Mouse (Mus musculus): ENCODE results near the gene Tnip1. TPM values are rescaled to one million over a fixed set of nuclear protein-coding genes. Genes with fewer than 3 reads are reported as not detected.

Tnip1 gene
- polyA plus RNA-seq, 1 experiment from 2014 or later: 23.6 TPM

DNA sequence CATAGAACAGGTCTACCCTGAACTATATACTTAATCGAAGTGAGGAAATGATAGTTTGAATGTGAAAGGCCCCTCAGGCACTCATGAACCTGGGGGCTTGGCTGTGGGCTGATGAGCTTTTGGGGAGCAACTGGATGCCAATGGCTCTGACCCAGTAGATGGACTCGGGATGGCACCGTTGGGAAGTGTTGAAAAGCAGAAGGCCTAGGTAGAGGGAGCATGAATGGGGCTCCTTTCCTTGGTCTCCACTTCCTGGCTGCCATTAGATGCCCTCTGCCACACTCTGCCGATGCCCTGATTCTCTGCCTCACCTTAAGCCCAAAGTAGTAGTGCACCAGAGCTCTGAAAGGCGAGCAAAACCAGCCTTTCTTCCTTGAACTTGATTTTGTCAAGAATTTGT is 86.7 kb downstream of the Tnip1 start:
- Histone ChIP-seq H3K27me3 (replicated peaks) (no peaks in the 10 kb centered on the region), H3K27ac (ENCODE audit: poor library complexity, severe bottlenecking) (no peak overlapping the region), H3K4me2 (no peak overlapping the region), H3K9ac (no peak overlapping the region), H3K36me3 (peaks cover 36% of the 10 kb centered on the region), H3K4me3 (no peak overlapping the region), H3K4me1 (replicated peaks) (peaks cover 16% of the 10 kb centered on the region), H3K9me3 (replicated peaks) (no peaks in the 10 kb centered on the region)
- WGBS: 86% methylated on average over 5 of the region's 5 CpGs
- ATAC-seq (ENCODE audit: insufficient number of reproducible peaks, low FRiP score): no peak

DNA sequence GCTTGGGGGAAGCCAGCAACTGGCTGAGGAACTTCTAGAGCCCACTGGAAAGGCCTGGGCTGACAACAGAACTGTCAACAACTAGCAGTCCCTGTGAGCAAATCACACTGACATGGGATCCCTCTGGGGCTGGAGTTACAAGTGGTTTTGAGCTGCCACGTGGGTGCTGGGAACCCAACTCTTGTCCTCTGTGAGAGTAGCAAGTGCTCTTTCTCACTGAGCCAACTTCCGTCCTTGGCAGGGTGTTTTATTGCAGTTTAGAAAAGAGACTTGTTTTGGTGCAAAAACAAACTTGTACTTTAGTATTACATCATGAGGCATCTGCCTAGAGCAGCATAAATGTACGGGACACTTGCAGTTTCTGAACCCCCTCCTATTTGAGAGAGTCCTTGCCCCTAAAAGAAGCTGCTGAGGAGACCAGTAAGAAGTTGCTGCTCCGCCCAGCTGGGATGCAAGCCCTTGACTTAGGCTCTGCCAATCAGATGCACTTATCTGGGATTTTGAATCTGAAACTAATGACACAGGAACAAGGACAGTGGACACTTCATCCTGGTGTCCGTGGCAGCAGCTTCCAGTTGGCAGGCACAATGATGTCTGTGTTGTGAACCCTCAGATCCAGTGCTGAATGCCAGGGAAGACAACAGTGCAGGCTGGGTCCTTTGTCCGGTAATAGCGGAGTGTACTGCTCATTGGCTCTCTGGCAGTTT is 90.7 kb downstream of the Tnip1 start:
- H3K9me3 ChIP-seq (replicated peaks): no peaks in the 10 kb centered on the region
- H3K4me3 ChIP-seq: no peak overlapping the region
- peaks cover 16% of the 10 kb centered on the region for H3K4me1 ChIP-seq (replicated peaks)
- no peaks in the 10 kb centered on the region for H3K27me3 ChIP-seq (replicated peaks)
- peaks cover 53% of the 10 kb centered on the region for H3K36me3 ChIP-seq
- H3K27ac ChIP-seq (ENCODE audit: poor library complexity, severe bottlenecking): no peak overlapping the region
- ATAC-seq (ENCODE audit: insufficient number of reproducible peaks, low FRiP score): no peak
- no peak overlapping the region for H3K9ac ChIP-seq
- no peak overlapping the region for H3K4me2 ChIP-seq
- 83% methylated on average over 7 of the region's 7 CpGs for WGBS

DNA sequence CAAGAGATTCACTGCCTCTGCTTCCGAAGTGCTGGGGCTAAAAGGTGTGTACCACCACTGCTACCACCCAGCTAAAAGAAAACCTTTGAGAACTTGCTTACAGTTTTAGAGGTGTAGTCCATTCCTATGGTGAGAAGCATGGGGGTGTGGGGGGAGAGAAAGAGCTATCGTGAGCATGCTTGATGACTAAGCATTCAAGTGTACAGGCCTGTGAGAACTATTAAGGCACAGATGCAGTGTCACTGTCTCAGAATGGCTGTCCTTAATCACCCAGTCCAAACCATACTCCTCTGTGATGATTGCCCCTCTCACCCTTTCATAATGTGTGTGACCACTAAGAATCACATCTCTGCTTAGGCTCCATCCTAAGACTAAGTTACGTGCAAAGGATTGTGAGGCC is 93.4 kb downstream of the Tnip1 start:
- H3K27ac ChIP-seq (ENCODE audit: poor library complexity, severe bottlenecking): peak overlapping the region; percentile 25; the same call in 1 of the 2 replicates
- H3K4me1 ChIP-seq (replicated peaks): peaks cover 16% of the 10 kb centered on the region
- H3K9me3 ChIP-seq (replicated peaks): no peaks in the 10 kb centered on the region
- peak overlapping the region; percentile 7; the same call in 1 of the 2 replicates for H3K9ac ChIP-seq
- no peaks in the 10 kb centered on the region for H3K27me3 ChIP-seq (replicated peaks)
- WGBS: 78% methylated on average over 3 of the region's 3 CpGs
- ATAC-seq (ENCODE audit: insufficient number of reproducible peaks, low FRiP score): no peak
- H3K4me3 ChIP-seq: no peak overlapping the region
- no peak overlapping the region; the same call in 1 of the 2 replicates for H3K4me2 ChIP-seq
- H3K36me3 ChIP-seq: peaks cover 49% of the 10 kb centered on the region

GRCm38 (mm10) chr11:54868445-54868844 is 94.3 kb downstream of the Tnip1 start:
- Histone ChIP-seq H3K9ac (peak overlapping the region; percentile 33; the same call in 1 of the 2 replicates), H3K27ac (ENCODE audit: poor library complexity, severe bottlenecking) (no peak overlapping the region), H3K4me3 (no peak overlapping the region), H3K27me3 (replicated peaks) (no peaks in the 10 kb centered on the region), H3K4me2 (peak overlapping the region; percentile 32; the same call in 1 of the 2 replicates), H3K36me3 (peaks cover 40% of the 10 kb centered on the region), H3K9me3 (replicated peaks) (no peaks in the 10 kb centered on the region), H3K4me1 (replicated peaks) (peaks cover 16% of the 10 kb centered on the region)
- WGBS: 73% methylated on average over 2 of the region's 2 CpGs
- ATAC-seq (ENCODE audit: insufficient number of reproducible peaks, low FRiP score): no peak

GRCm38 (mm10) chr11:54867903-54868434 is 94.7 kb downstream of the Tnip1 start:
- peak overlapping the region; percentile 18; the same call in 1 of the 2 replicates for H3K4me2 ChIP-seq
- no peak for ATAC-seq (ENCODE audit: insufficient number of reproducible peaks, low FRiP score)
- 85% methylated on average over 3 of the region's 3 CpGs for WGBS
- H3K27me3 ChIP-seq (replicated peaks): no peaks in the 10 kb centered on the region
- H3K9ac ChIP-seq: no peak overlapping the region
- peaks cover 16% of the 10 kb centered on the region for H3K4me1 ChIP-seq (replicated peaks)
- H3K36me3 ChIP-seq: peaks cover 36% of the 10 kb centered on the region
- H3K9me3 ChIP-seq (replicated peaks): no peaks in the 10 kb centered on the region
- H3K27ac ChIP-seq (ENCODE audit: poor library complexity, severe bottlenecking): no peak overlapping the region
- peak overlapping the region; percentile 77 for H3K4me3 ChIP-seq

- ATAC-seq (ENCODE audit: insufficient number of reproducible peaks, low FRiP score): peak; percentile 65
- H3K4me3 ChIP-seq: peak overlapping the region; percentile 77
- WGBS: 0% methylated on average over 5 of the region's 5 CpGs
Observed at GRCm38 (mm10) chr11:54867049-54867385, 95.7 kb downstream of the Tnip1 start.

GRCm38 (mm10) chr11:54866119-54867048 is 96.3 kb downstream of the Tnip1 start, which contains the start of gene Hint1:
Hint1 (plus strand) TSS chr11:54866383.
- under 1% methylated on average over 107 of the region's 107 CpGs for WGBS
- Histone ChIP-seq H3K9ac (peak within 1 kb of the TSS; percentile 94), H3K4me3 (peak within 1 kb of the TSS; percentile 77), H3K27ac (ENCODE audit: poor library complexity, severe bottlenecking) (peak within 1 kb of the TSS; percentile 78), H3K36me3 (peaks cover 20% of the 10 kb centered on the region), H3K27me3 (replicated peaks) (no peaks in the 10 kb centered on the region), H3K9me3 (replicated peaks) (no peaks in the 10 kb centered on the region), H3K4me2 (peak within 1 kb of the TSS; percentile 72), H3K4me1 (replicated peaks) (peaks cover 16% of the 10 kb centered on the region)
- peak; percentile 88 for ATAC-seq (ENCODE audit: insufficient number of reproducible peaks, low FRiP score)

More at GRCm38 (mm10) chr11:54867049-54867385, 95.7 kb downstream of the Tnip1 start:
- Histone ChIP-seq H3K9me3 (replicated peaks) (no peaks in the 10 kb centered on the region), H3K36me3 (peaks cover 27% of the 10 kb centered on the region), H3K27ac (ENCODE audit: poor library complexity, severe bottlenecking) (peak overlapping the region; percentile 78), H3K27me3 (replicated peaks) (no peaks in the 10 kb centered on the region), H3K9ac (peak overlapping the region; percentile 94), H3K4me1 (replicated peaks) (peaks cover 16% of the 10 kb centered on the region), H3K4me2 (peak overlapping the region; percentile 72)

DNA sequence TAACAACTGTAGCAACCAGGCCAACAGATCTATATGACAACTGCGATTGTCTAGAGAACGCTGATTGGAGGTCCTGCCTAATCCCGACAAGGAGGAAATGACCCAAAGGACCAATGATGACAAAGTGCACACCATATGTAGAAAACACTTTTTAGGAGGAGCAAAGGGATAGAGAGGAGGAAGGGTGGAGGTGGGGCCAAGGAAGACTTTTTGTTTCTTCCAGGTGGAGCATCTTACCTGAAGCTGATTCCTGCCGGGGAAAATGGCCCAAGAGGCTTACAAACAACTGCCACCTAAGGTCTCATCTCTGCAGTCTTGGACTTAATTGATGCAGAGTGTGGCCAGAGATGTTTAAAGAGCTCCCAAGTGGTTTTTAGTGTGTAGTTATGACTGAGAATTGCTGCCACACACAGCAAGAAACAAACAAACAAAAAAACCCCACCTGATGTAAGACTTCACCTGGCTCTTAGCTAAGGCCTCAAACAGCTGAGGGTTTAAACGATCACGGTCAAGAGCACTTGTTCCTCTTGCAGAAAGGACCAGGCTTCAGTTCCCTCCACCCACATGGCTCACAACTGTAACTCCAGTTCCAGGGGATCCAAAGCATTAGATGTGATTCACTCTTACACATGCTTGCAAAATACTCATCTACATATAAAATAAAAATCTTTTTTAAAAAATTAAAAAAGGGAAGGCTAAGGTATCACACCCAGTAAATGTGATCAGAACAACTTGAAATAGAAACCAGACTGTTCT is 97.2 kb downstream of the Tnip1 start:
- Histone ChIP-seq H3K9me3 (replicated peaks) (no peaks in the 10 kb centered on the region), H3K4me1 (replicated peaks) (peaks cover 16% of the 10 kb centered on the region), H3K27me3 (replicated peaks) (no peaks in the 10 kb centered on the region), H3K9ac (peak overlapping the region; percentile 94; the same call in 1 of the 2 replicates), H3K4me3 (peak overlapping the region; percentile 77), H3K27ac (ENCODE audit: poor library complexity, severe bottlenecking) (peak overlapping the region; percentile 78), H3K36me3 (peaks cover 12% of the 10 kb centered on the region), H3K4me2 (peak overlapping the region; percentile 72)
- 71% methylated on average over 6 of the region's 6 CpGs for WGBS
- ATAC-seq (ENCODE audit: insufficient number of reproducible peaks, low FRiP score): no peak

DNA sequence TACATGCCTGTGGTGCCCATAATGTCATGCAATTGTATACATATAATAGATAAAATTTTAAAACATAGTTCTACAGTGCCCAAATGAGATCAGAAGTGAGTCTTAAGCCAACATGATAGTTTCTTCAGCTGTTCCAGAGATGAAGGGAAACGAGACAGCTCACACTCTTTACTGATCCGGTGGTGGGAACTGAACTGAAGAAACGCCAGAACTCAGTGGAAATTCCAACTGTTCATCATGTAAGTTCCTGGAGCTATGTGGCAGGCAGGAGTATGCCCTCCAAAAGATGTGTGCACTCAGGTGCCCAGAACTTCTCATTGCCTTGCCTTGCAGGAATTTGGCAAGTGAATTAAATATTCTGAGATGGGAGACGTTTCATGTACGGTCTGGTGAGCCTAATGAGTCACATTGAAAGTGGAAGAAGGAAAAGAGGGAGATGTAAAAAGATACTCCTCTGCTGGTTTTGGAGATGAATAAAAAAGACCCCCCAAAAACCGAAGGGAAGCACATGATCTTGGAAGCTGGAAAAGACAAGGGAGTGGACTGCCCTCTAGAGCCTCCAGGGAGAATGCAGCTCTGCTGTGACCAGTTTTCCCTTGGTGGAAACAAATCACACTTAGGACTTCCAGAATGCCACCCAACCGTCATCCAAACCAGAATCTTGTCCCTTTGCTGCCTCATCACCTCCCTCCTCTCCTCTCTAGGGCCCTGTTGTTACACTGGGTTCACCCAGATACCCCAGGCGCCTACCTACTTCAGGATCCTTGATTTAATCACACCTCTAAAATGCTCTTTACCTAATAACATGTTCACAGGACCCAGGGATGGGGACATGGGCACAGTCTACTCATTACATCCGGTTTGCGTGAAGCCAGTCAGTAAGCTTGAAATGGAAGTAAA is 99.8 kb downstream of the Tnip1 start:
- H3K27me3 ChIP-seq (replicated peaks): no peaks in the 10 kb centered on the region
- 0 out of 2 replicates have a peak overlapping the region, but pooled peaks have one; percentile 2 for H3K9ac ChIP-seq
- no peaks in the 10 kb centered on the region for H3K9me3 ChIP-seq (replicated peaks)
- no peaks in the 10 kb centered on the region for H3K36me3 ChIP-seq
- H3K4me1 ChIP-seq (replicated peaks): peaks cover 7% of the 10 kb centered on the region
- 41% methylated on average over 10 of the region's 10 CpGs for WGBS
- no peak overlapping the region for H3K4me3 ChIP-seq
- H3K27ac ChIP-seq (ENCODE audit: poor library complexity, severe bottlenecking): no peak overlapping the region
- no peak for ATAC-seq (ENCODE audit: insufficient number of reproducible peaks, low FRiP score)
- H3K4me2 ChIP-seq: no peak overlapping the region

Measured in heart, embryonic 12.5 days (tissue).